Mouse (Mus musculus) liver, adult 2 months (tissue): ENCODE data around the gene Accsl. TPM values are rescaled to one million over a fixed set of nuclear protein-coding genes. Genes with fewer than 3 reads are reported as not detected.

Experiments
- DNase-seq: peaks from one replicate; pipeline ENCODE4 v3.0.0-alpha.2; 2011; ENCODE audit warnings: low read depth, low spot score; ENCODE audit errors: extremely low read depth
- H3K27ac ChIP-seq: fragments of 200-500 bp; replicated peaks from 2 replicates; pipeline ENCODE4 v1.5.1; 2012; ENCODE audit warnings: low read depth, mild to moderate bottlenecking, control low read depth, inconsistent platforms, low read length; ENCODE audit not compliant: insufficient read depth
- H3K27me3 ChIP-seq: fragments of 200-500 bp; 2 replicates; pipeline ENCODE4 v1.6.1; 2012; ENCODE audit warnings: mild to moderate bottlenecking, moderate library complexity, low read length, inconsistent platforms; ENCODE audit not compliant: control insufficient read depth, insufficient read depth
- H3K36me3 ChIP-seq: fragments of 200-500 bp; 2 replicates; pipeline ENCODE4 v1.6.1; 2012; ENCODE audit warnings: low read length, inconsistent platforms; ENCODE audit not compliant: control insufficient read depth, insufficient read depth
- H3K4me1 ChIP-seq: fragments of 200-500 bp; 2 replicates; pipeline ENCODE4 v1.6.1; 2011; ENCODE audit warnings: low read length; ENCODE audit not compliant: control insufficient read depth, insufficient read depth
- H3K4me3 ChIP-seq: fragments of 200-500 bp; 2 replicates; pipeline ENCODE4 v1.5.1; 2011; ENCODE audit warnings: low read depth, mild to moderate bottlenecking, control low read depth, low read length, moderate library complexity; ENCODE audit not compliant: insufficient read depth
- H3K79me2 ChIP-seq: fragments of 200-500 bp; 2 replicates; pipeline ENCODE4 v1.6.1; 2012; ENCODE audit warnings: inconsistent platforms, mild to moderate bottlenecking, low read length, moderate library complexity; ENCODE audit not compliant: control insufficient read depth, insufficient read depth
- H3K9ac ChIP-seq: fragments of 200-500 bp; 2 replicates; pipeline ENCODE4 v1.6.1; 2012; ENCODE audit warnings: low read depth, mild to moderate bottlenecking, control low read depth, inconsistent platforms, low read length
- CTCF ChIP-seq: fragments of 200-500 bp; IDR thresholded peaks from 2 replicates; pipeline ENCODE4 v1.5.1; 2011; ENCODE audit warnings: low read depth, low read length, control low read depth
- POLR2A ChIP-seq: fragments of 200-500 bp; IDR thresholded peaks from 2 replicates; pipeline ENCODE4 v1.6.1; 2011; ENCODE audit warnings: low read length, control low read depth; ENCODE audit not compliant: insufficient read depth; ENCODE audit errors: extremely low read depth
- WGBS: fragments of 180-500 bp; shearing (Covaris S2); methylation state at CpG from one replicate; pipeline ENCODE4 v1.1.7; 2018; 5-methylcytosine and 5-hydroxymethylcytosine counted together
- polyA plus RNA-seq: library from polyadenylated mRNA; depleted of rRNA; stranded (reverse); fragments of >200 nt; gene quantifications from 2 replicates; pipeline ENCODE4 v1.2.3, GENCODE M21; 2012; rRNA removed
- total RNA-seq: library from RNA; depleted of rRNA; stranded (reverse); fragments of >200 nt; gene quantifications from 2 replicates; pipeline ENCODE4 v1.2.3, GENCODE M21; 2014; rRNA removed

Gene Accsl
- total RNA-seq (not detected in 2 replicates), polyA plus RNA-seq (not detected in 2 replicates)

DNA sequence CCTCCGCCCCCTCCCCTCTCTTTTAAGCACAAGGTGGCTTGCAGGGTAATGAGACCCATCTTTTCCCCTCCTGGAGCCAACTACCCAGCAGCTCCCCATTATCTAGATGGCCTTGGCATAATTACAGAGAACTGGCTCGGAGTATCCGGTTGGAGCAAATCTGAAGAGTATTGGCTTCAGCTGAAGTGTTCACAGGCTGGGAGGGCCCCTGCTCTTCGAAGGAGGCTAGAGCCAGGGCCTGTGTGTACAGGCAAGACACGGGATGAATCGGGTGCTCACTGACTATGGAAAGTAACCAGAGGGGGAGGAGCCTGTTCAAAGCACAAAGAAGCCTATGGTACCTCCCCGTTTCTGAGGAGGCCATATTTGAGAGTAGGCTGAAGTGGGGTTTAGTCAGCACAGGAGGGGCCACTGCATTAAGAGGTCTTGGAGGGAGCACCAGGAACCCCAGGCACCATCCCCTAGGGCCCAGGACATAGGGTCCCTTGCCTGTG lies at the start of gene Accsl:
Gene Accsl, minus strand, starts transcription at position 51 of the 494 bp plus-strand sequence.
- Histone ChIP-seq H3K4me1 (no peaks in the 10 kb centered on the region), H3K27ac (no peak within 1 kb of the TSS), H3K79me2 (no peaks in the 10 kb centered on the region), H3K27me3 (no peaks in the 10 kb centered on the region), H3K4me3 (no peak within 1 kb of the TSS), H3K9ac (no peak within 1 kb of the TSS), H3K36me3 (no peaks in the 10 kb centered on the region)
- no peak for DNase-seq
- 67% methylated on average over 7 of the region's 7 CpGs for WGBS
- no peak for TF ChIP-seq POLR2A
- no peak for TF ChIP-seq CTCF

DNA sequence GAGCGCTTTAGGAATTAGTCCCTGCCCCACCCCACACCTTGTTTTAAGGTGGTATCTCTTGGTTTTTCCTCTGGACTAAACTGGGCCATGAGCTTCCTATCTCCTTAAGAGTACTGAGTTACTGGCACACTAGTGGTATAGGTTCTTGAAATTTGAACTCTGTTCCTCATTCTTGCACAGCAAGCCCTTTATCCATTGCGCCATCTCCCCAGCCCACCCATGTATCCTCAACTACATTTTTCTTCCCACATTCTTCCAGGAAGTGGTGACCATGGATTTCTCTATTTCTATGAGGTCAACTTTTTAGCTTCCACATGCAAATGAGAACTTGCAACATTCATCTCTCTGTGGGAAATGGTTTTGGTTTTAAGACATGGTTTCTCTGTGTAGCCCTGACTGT lies 44.6 kb upstream of the Accsl start:
- no peak overlapping the region for H3K9ac ChIP-seq
- WGBS, result 92% methylated on average over 2 of the region's 2 CpGs
- H3K27ac ChIP-seq, result no peak overlapping the region
- H3K36me3 ChIP-seq, result no peaks in the 10 kb centered on the region
- no peaks in the 10 kb centered on the region for H3K79me2 ChIP-seq
- peaks cover 3% of the 10 kb centered on the region; the same call in 1 of the 2 replicates for H3K27me3 ChIP-seq
- TF ChIP-seq POLR2A (no peak), CTCF (no peak)
- no peak overlapping the region for H3K4me3 ChIP-seq
- no peak for DNase-seq
- no peaks in the 10 kb centered on the region for H3K4me1 ChIP-seq

DNA sequence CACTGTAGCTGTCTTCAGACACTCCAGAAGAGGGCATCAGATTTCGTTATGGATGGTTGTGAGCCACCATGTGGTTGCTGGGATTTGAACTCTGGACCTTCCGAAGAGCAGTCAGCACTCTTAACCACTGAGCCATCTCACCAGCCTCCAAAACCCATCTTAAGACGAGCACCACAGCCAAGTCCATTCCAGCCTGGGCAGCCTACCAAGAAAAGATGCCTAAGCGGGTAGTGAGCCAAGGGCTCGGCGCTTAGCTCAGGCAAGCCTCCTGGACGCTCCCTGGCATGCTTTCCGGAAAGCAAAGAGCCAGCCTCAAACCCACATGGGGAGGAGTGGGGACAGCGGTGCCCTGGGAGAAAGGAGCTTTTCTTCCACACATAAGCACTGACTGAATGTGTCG lies 43.0 kb upstream of the Accsl start:
- Histone ChIP-seq H3K36me3 (no peaks in the 10 kb centered on the region), H3K9ac (no peak overlapping the region), H3K4me1 (no peaks in the 10 kb centered on the region), H3K27ac (no peak overlapping the region), H3K4me3 (no peak overlapping the region), H3K79me2 (no peaks in the 10 kb centered on the region), H3K27me3 (peaks cover 3% of the 10 kb centered on the region; the same call in 1 of the 2 replicates)
- no peak for DNase-seq
- WGBS, result 82% methylated on average over 10 of the region's 10 CpGs
- no peak for TF ChIP-seq POLR2A
- no peak for TF ChIP-seq CTCF

DNA sequence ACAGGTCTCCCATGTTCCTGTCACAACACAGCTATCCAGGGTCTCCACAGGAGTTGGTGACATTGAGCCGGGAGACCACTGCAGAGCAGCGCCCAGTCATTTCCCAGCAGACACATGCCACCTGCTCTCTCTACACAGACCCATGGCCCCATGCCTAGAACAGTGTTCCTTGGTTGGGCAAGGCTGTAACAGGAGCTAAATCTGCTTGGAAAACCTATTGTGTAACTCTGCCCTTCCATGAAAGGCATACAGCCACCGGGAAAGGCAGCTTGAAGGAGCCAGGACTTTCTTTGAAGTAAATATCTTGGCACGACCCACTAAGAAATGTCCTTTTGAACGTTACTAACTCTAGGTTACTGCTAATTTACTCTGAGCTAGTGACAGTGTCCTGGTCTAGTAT lies 40.8 kb upstream of the Accsl start:
- WGBS, result 74% methylated on average over 5 of the region's 5 CpGs
- Histone ChIP-seq H3K4me1 (no peaks in the 10 kb centered on the region), H3K4me3 (no peak overlapping the region), H3K79me2 (no peaks in the 10 kb centered on the region), H3K36me3 (no peaks in the 10 kb centered on the region), H3K27me3 (peaks cover 3% of the 10 kb centered on the region; the same call in 1 of the 2 replicates), H3K9ac (no peak overlapping the region), H3K27ac (no peak overlapping the region)
- TF ChIP-seq POLR2A (no peak), CTCF (no peak)
- DNase-seq, result no peak

GRCm38 (mm10) chr2:93907519-93908294 lies 38.8 kb upstream of the Accsl start:
- H3K9ac ChIP-seq, result no peak overlapping the region
- H3K27ac ChIP-seq, result no peak overlapping the region
- H3K27me3 ChIP-seq, result peaks cover 3% of the 10 kb centered on the region; the same call in 1 of the 2 replicates
- H3K4me1 ChIP-seq, result no peaks in the 10 kb centered on the region
- 73% methylated on average over 9 of the region's 9 CpGs for WGBS
- no peak overlapping the region for H3K4me3 ChIP-seq
- TF ChIP-seq CTCF (no peak), POLR2A (no peak)
- H3K79me2 ChIP-seq, result no peaks in the 10 kb centered on the region
- no peak for DNase-seq
- H3K36me3 ChIP-seq, result no peaks in the 10 kb centered on the region

DNA sequence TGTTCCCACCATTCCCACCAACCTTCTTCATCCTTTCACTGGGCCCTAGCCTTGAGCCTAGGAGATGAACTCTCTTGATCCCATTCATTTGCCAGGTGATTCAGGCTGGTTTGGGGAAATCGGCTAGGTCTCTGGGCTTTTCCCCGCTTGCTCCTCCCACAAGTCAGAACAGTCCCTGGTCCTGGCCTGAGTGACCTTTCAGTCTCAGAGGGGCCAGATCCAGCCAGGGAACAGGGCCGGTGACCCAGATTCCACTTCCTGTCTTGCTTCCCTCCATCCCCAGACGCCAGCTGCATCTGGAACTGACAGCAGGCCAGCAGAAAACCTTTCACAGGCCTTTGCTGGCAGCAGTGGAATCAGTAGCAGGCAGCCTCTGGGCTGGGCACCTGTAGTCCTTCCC lies 37.4 kb upstream of the Accsl start:
- DNase-seq, result peak; percentile 21
- no peak overlapping the region for H3K27ac ChIP-seq

More for the DNA sequence above, 37.4 kb upstream of the Accsl start:
- 45% methylated on average over 4 of the region's 4 CpGs for WGBS
- Histone ChIP-seq H3K27me3 (no peaks in the 10 kb centered on the region), H3K36me3 (no peaks in the 10 kb centered on the region), H3K79me2 (no peaks in the 10 kb centered on the region), H3K9ac (no peak overlapping the region), H3K4me1 (no peaks in the 10 kb centered on the region), H3K4me3 (no peak overlapping the region)
- TF ChIP-seq POLR2A (no peak), CTCF (no peak)
